Mouse (Mus musculus): ENCODE results near the gene Mthfd1l. TPM values are rescaled to one million over a fixed set of nuclear protein-coding genes. Genes with fewer than 3 reads are reported as not detected.

The Mthfd1l gene
- polyA plus RNA-seq, 1 experiment from 2014 or later = 5.3 TPM

DNA sequence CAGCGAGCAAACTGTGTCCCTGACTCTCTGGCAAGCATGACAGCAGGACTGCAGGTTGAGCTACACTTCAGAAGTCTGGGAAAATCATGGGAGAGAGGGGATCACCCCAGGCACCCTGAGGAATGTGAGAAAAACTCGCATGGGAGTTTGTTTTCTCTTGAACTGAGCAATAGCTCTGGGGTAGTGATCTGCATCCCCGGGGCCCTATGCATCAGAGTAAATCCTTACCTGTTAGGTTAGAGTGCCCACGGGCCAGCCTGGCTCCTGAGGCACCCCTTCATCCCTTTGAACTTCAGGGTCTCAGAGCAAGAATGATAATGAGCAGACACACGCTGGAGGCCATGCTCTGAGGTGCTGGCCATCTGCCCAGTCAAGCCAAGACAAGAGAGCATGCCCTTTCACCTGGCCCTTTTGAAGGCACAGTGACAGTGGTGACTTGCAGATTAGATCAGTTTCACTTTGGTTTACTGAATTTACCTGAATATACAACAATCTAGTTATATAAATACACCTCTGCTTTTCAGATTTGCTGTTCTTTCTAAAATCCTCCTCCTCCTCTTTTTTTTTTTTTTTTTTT is 195.4 kb downstream of the Mthfd1l start:
- Histone ChIP-seq H3K27ac (ENCODE audit: low read depth, low read length) (no peak overlapping the region), H3K27me3 (replicated peaks; ENCODE audit: control insufficient read depth, insufficient read depth, low read length) (no peaks in the 10 kb centered on the region), H3K4me2 (replicated peaks; ENCODE audit: low read depth) (no peak overlapping the region), H3K36me3 (ENCODE audit: control insufficient read depth, insufficient read depth) (no peaks in the 10 kb centered on the region), H3K9ac (ENCODE audit: low read depth, low read length) (no peak overlapping the region), H3K9me3 (ENCODE audit: control insufficient read depth) (no peaks in the 10 kb centered on the region), H3K4me1 (replicated peaks; ENCODE audit: control insufficient read depth, insufficient read depth, low read length) (no peaks in the 10 kb centered on the region), H3K4me3 (ENCODE audit: low read depth, low read length) (no peak overlapping the region)
- 34% methylated on average over 5 of the region's 5 CpGs for WGBS
- no peak for TF ChIP-seq CTCF (IDR thresholded peaks at IDR 0.05; ENCODE audit: low read depth)
- ATAC-seq = no peak

DNA sequence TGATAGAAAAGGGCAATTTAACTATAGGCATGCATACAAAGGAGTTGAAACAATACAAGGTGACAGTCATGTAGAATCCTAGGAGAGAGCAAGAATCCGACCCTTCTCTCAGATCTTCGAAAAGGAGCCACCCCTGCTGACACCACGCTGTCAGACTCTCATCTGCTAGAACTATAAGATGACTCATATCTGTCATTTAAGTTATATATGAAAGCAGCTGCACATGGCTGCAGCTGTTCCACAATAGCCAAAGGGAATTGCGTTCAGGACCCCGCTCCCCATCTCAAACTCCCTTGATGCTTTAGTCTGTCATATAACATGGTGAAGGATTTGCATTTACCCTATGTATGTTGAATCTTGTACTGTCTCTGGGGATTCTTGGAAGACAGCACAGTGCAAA is 201.3 kb downstream of the Mthfd1l start:
- no peak overlapping the region for H3K27ac ChIP-seq (ENCODE audit: low read depth, low read length)
- no peak overlapping the region for H3K9ac ChIP-seq (ENCODE audit: low read depth, low read length)
- TF ChIP-seq CTCF (IDR thresholded peaks at IDR 0.05; ENCODE audit: low read depth) = no peak
- H3K4me1 ChIP-seq (replicated peaks; ENCODE audit: control insufficient read depth, insufficient read depth, low read length) = no peaks in the 10 kb centered on the region
- no peak overlapping the region for H3K4me3 ChIP-seq (ENCODE audit: low read depth, low read length)
- no peak overlapping the region for H3K4me2 ChIP-seq (replicated peaks; ENCODE audit: low read depth)
- 69% methylated on average over 5 of the region's 5 CpGs for WGBS
- H3K27me3 ChIP-seq (replicated peaks; ENCODE audit: control insufficient read depth, insufficient read depth, low read length) = no peaks in the 10 kb centered on the region
- ATAC-seq = no peak
- H3K36me3 ChIP-seq (ENCODE audit: control insufficient read depth, insufficient read depth) = no peaks in the 10 kb centered on the region
- no peaks in the 10 kb centered on the region for H3K9me3 ChIP-seq (ENCODE audit: control insufficient read depth)

DNA sequence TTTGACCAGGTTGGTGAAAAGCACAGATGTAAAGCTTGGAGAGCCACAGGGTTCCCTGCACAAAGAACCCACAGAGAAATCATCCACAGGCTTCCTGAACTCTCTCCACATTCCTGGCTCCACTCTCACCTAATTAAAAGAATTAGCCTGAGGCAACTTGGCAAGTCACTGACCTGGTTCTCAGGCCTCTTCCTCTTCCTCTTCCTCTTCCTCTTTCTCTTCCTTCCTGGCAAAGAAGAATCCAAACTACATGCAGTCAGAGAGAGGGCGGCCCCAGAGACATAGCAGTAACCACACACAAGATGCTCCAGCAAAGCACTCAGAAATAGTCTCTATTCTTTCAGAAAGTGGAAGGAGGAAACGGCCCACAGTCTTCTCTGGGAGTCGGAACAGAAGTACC is 201.8 kb downstream of the Mthfd1l start:
- no peak overlapping the region for H3K4me3 ChIP-seq (ENCODE audit: low read depth, low read length)
- H3K27me3 ChIP-seq (replicated peaks; ENCODE audit: control insufficient read depth, insufficient read depth, low read length) = no peaks in the 10 kb centered on the region
- no peak overlapping the region for H3K27ac ChIP-seq (ENCODE audit: low read depth, low read length)
- H3K4me2 ChIP-seq (replicated peaks; ENCODE audit: low read depth) = no peak overlapping the region
- H3K4me1 ChIP-seq (replicated peaks; ENCODE audit: control insufficient read depth, insufficient read depth, low read length) = no peaks in the 10 kb centered on the region
- TF ChIP-seq CTCF (IDR thresholded peaks at IDR 0.05; ENCODE audit: low read depth) = no peak
- no peaks in the 10 kb centered on the region for H3K36me3 ChIP-seq (ENCODE audit: control insufficient read depth, insufficient read depth)
- WGBS = 69% methylated on average over 3 of the region's 3 CpGs
- H3K9ac ChIP-seq (ENCODE audit: low read depth, low read length) = no peak overlapping the region
- ATAC-seq = no peak
- no peaks in the 10 kb centered on the region for H3K9me3 ChIP-seq (ENCODE audit: control insufficient read depth)

DNA sequence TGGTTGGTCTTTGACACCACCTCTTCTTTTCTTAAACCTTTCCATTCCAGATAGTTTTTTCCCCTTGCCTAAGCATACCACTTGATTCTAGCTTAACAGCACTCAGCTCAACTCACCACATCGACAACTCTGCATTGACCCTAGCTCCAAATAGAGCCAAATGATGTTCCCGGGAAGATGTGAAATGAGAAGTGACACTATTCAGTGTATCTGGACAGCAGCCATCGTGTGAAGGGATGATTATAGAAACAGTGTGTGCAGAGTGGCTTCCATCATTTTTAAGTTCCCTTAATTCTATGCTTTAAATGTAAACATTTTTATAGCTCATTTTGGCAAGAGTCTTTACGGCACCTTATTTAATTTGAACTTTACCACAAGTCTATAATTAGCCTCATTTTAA is 204.4 kb downstream of the Mthfd1l start:
- no peak for TF ChIP-seq CTCF (IDR thresholded peaks at IDR 0.05; ENCODE audit: low read depth)
- H3K4me1 ChIP-seq (replicated peaks; ENCODE audit: control insufficient read depth, insufficient read depth, low read length) = no peaks in the 10 kb centered on the region
- no peaks in the 10 kb centered on the region for H3K27me3 ChIP-seq (replicated peaks; ENCODE audit: control insufficient read depth, insufficient read depth, low read length)
- no peak overlapping the region for H3K27ac ChIP-seq (ENCODE audit: low read depth, low read length)
- 57% methylated on average over 4 of the region's 4 CpGs for WGBS
- H3K36me3 ChIP-seq (ENCODE audit: control insufficient read depth, insufficient read depth) = no peaks in the 10 kb centered on the region
- H3K9me3 ChIP-seq (ENCODE audit: control insufficient read depth) = no peaks in the 10 kb centered on the region
- no peak overlapping the region for H3K4me2 ChIP-seq (replicated peaks; ENCODE audit: low read depth)
- ATAC-seq = no peak
- H3K4me3 ChIP-seq (ENCODE audit: low read depth, low read length) = no peak overlapping the region
- H3K9ac ChIP-seq (ENCODE audit: low read depth, low read length) = no peak overlapping the region

DNA sequence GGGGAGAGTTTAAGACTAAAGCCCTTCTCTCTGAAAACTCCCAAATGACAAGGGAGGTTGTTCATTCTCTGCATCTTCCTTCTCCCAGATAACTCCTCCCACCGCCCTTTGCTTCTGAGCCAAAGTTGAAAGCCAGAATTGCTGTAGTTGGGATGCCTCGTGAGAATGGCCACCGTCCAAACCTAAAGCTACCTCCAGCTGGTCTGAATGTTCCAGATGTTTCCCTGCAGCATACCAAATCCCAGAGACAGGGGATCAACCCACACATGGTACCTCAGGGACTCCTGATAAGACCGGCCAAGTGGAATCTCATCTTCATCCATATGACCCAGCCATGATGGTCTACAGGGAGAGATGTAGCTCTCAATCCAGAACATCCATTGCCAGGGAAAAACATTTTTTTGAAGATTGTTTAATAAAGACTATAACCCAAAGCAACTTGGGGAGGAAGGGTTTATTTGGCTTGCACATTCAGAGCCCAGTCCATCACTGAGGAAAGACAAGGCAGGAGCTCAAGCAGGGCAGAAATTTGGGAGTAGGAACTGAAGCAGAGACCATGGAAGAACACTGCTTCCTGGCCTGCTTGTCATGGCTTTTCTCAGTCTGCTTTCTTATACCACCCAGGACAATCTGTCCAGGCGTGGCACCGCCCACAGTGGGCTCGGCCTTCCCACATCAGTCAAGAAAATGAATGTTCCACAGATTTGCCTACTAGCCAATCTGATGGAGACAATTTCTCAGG is 206.3 kb downstream of the Mthfd1l start:
- WGBS = 82% methylated on average over 7 of the region's 7 CpGs
- ATAC-seq = no peak
- no peak for TF ChIP-seq CTCF (IDR thresholded peaks at IDR 0.05; ENCODE audit: low read depth)
- H3K36me3 ChIP-seq (ENCODE audit: control insufficient read depth, insufficient read depth) = no peaks in the 10 kb centered on the region
- H3K9me3 ChIP-seq (ENCODE audit: control insufficient read depth) = no peaks in the 10 kb centered on the region
- H3K27ac ChIP-seq (ENCODE audit: low read depth, low read length) = no peak overlapping the region
- no peaks in the 10 kb centered on the region for H3K27me3 ChIP-seq (replicated peaks; ENCODE audit: control insufficient read depth, insufficient read depth, low read length)
- no peak overlapping the region for H3K4me2 ChIP-seq (replicated peaks; ENCODE audit: low read depth)
- no peak overlapping the region for H3K4me3 ChIP-seq (ENCODE audit: low read depth, low read length)
- H3K9ac ChIP-seq (ENCODE audit: low read depth, low read length) = no peak overlapping the region
- no peaks in the 10 kb centered on the region for H3K4me1 ChIP-seq (replicated peaks; ENCODE audit: control insufficient read depth, insufficient read depth, low read length)

DNA sequence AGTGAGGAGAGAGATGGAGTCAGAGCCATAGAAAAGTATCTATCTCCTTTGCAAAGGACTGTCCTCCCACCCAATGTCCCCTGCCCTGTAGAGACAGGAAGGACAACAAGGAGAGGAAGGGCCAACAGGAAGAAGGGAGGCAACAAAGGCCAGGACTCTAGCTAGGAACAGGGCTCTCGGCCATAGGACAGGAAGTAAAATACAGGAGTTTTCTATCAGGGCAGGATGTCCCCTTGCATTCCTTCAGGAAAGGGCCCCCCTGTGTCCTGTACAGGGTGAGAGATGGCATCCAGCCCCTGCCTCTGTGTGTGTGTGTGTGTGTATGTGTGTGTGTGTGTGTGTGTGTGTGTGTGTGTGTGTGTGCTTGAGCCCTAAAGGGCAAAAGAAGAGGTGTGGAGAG is 209.0 kb downstream of the Mthfd1l start:
- Histone ChIP-seq H3K4me2 (replicated peaks; ENCODE audit: low read depth) (no peak overlapping the region), H3K9me3 (ENCODE audit: control insufficient read depth) (no peaks in the 10 kb centered on the region), H3K4me3 (ENCODE audit: low read depth, low read length) (no peak overlapping the region), H3K27ac (ENCODE audit: low read depth, low read length) (no peak overlapping the region), H3K4me1 (replicated peaks; ENCODE audit: control insufficient read depth, insufficient read depth, low read length) (no peaks in the 10 kb centered on the region), H3K27me3 (replicated peaks; ENCODE audit: control insufficient read depth, insufficient read depth, low read length) (no peaks in the 10 kb centered on the region), H3K9ac (ENCODE audit: low read depth, low read length) (no peak overlapping the region), H3K36me3 (ENCODE audit: control insufficient read depth, insufficient read depth) (no peaks in the 10 kb centered on the region)
- 55% methylated on average over 1 of the region's 1 CpGs for WGBS
- ATAC-seq = no peak
- TF ChIP-seq CTCF (IDR thresholded peaks at IDR 0.05; ENCODE audit: low read depth) = no peak
